Mouse (Mus musculus) myocyte (in vitro differentiated cells): ENCODE data around the gene 4930402H24Rik.

ENCODE experiments used
- CEBPB ChIP-seq: IDR thresholded peaks from 2 replicates; pipeline ENCODE4 v1.6.1; 2011; ENCODE audit warnings: mild to moderate bottlenecking, moderate library complexity; ENCODE audit not compliant: poor library complexity, insufficient read depth, severe bottlenecking
- POLR2A ChIP-seq: IDR thresholded peaks from one replicate; pipeline ENCODE4 v1.6.1; 2011; ENCODE audit warnings: low read depth, mild to moderate bottlenecking, control low read depth, moderate library complexity; ENCODE audit not compliant: insufficient read length

- TF ChIP-seq POLR2A (no peak), CEBPB (no peak)
These were observed 199.6 kb downstream of the 4930402H24Rik start for GRCm38 (mm10) chr2:130706602-130707001.
